Mouse (Mus musculus) left cerebral cortex, adult 8-10 months (tissue): ENCODE results near the gene Luzp2. TPM values are rescaled to one million over a fixed set of nuclear protein-coding genes. Genes with fewer than 3 reads are reported as not detected.

Source experiments
- DNase-seq, 2 experiments: peaks; one replicate each; pipeline ENCODE4 v3.0.0; 2022; ENCODE audit warnings: low spot score in 2 of 2
- total RNA-seq, 4 experiments: library from RNA; stranded (reverse); gene quantifications; 2 replicates each; pipeline ENCODE4 v1.2.4; 2022

Luzp2 gene
- 10 to 100 TPM; 80.0 to 93.5 (median 86.9) TPM for total RNA-seq

GRCm38 (mm10) chr7:54835372-54835851, at the start of gene Luzp2:
Gene Luzp2 (plus strand): TSS chr7:54835498.
- peak; percentile 33 to 40 for DNase-seq

GRCm38 (mm10) chr7:54787456-54787855, 47.8 kb upstream of the Luzp2 start:
- no peak for DNase-seq

GRCm38 (mm10) chr7:54818606-54819005, 16.7 kb upstream of the Luzp2 start:
- DNase-seq, result no peak

- no peak for DNase-seq
Measured at GRCm38 (mm10) chr7:54828751-54829150, 6.5 kb upstream of the Luzp2 start.

- no peak for DNase-seq
Measured at GRCm38 (mm10) chr7:54835911-54836352, 634 bp downstream of the Luzp2 start.

GRCm38 (mm10) chr7:54836437-54836836, 1.1 kb downstream of the Luzp2 start:
- peak; percentile 17 to 26 for DNase-seq

GRCm38 (mm10) chr7:54842807-54843335, 7.6 kb downstream of the Luzp2 start:
- DNase-seq, result no peak

- DNase-seq, result no peak
Measured at GRCm38 (mm10) chr7:54845875-54846691, 10.8 kb downstream of the Luzp2 start.

GRCm38 (mm10) chr7:54846692-54847020, 11.4 kb downstream of the Luzp2 start:
- DNase-seq, result no peak

- no peak for DNase-seq
Measured at GRCm38 (mm10) chr7:54852860-54853259, 17.6 kb downstream of the Luzp2 start.

- DNase-seq, result peak in 1 of 2 experiments; percentile 18
Measured at GRCm38 (mm10) chr7:54861230-54861856, 26.0 kb downstream of the Luzp2 start.

- no peak for DNase-seq
Measured at GRCm38 (mm10) chr7:54878928-54879644, 43.8 kb downstream of the Luzp2 start.

GRCm38 (mm10) chr7:54893709-54894627, 58.7 kb downstream of the Luzp2 start:
- no peak for DNase-seq

- DNase-seq, result no peak
Measured at GRCm38 (mm10) chr7:54898589-54898988, 63.3 kb downstream of the Luzp2 start.

- DNase-seq, result peak in 1 of 2 experiments; percentile 13
Measured at GRCm38 (mm10) chr7:54909958-54910357, 74.7 kb downstream of the Luzp2 start.

- no peak for DNase-seq
Measured at GRCm38 (mm10) chr7:54914030-54914429, 78.7 kb downstream of the Luzp2 start.

- no peak for DNase-seq
Measured at GRCm38 (mm10) chr7:54921991-54922390, 86.7 kb downstream of the Luzp2 start.

- DNase-seq, result no peak
Measured at GRCm38 (mm10) chr7:54956759-54957158, 121.5 kb downstream of the Luzp2 start.

- no peak for DNase-seq
Measured at GRCm38 (mm10) chr7:54962678-54963077, 127.4 kb downstream of the Luzp2 start.

GRCm38 (mm10) chr7:54977372-54977771, 142.1 kb downstream of the Luzp2 start:
- no peak for DNase-seq

- no peak for DNase-seq
Measured at GRCm38 (mm10) chr7:54980585-54980984, 145.3 kb downstream of the Luzp2 start.
